Mouse (Mus musculus): Measurements from ENCODE around the gene Gpi1.
"Not testable (repeated sequence)": the region's sequence is repeated elsewhere in the genome, so short reads cannot be mapped to it uniquely, and the experiment has no call there.

Gene Gpi1

GRCm38 (mm10) chr7:34229691-34230111, 435 bp downstream of the Gpi1 start:
- DNase-seq (ENCODE audit: extremely low read depth, low read depth): no peak

- no peak for DNase-seq (ENCODE audit: extremely low read depth, low read depth)
These were observed 983 bp downstream of the Gpi1 start for GRCm38 (mm10) chr7:34229153-34229552.

- no peak for DNase-seq (ENCODE audit: extremely low read depth, low read depth)
These were observed 1.5 kb downstream of the Gpi1 start for GRCm38 (mm10) chr7:34228641-34229040.

GRCm38 (mm10) chr7:34226846-34227245, 3.3 kb downstream of the Gpi1 start:
- no peak for DNase-seq (ENCODE audit: extremely low read depth, low read depth)

- DNase-seq (ENCODE audit: extremely low read depth, low read depth): no peak
These were observed 4.0 kb downstream of the Gpi1 start for GRCm38 (mm10) chr7:34226086-34226485.

- DNase-seq (ENCODE audit: extremely low read depth, low read depth): no peak
These were observed 5.8 kb downstream of the Gpi1 start for GRCm38 (mm10) chr7:34224308-34224707.

GRCm38 (mm10) chr7:34222340-34222739, 7.8 kb downstream of the Gpi1 start:
- no peak for DNase-seq (ENCODE audit: extremely low read depth, low read depth)

- no peak for DNase-seq (ENCODE audit: extremely low read depth, low read depth)
These were observed 8.4 kb downstream of the Gpi1 start for GRCm38 (mm10) chr7:34221594-34222250.

- no peak for DNase-seq (ENCODE audit: extremely low read depth, low read depth)
These were observed 11.6 kb downstream of the Gpi1 start for GRCm38 (mm10) chr7:34218496-34218895.

GRCm38 (mm10) chr7:34216474-34216873, 13.7 kb downstream of the Gpi1 start:
- DNase-seq (ENCODE audit: extremely low read depth, low read depth): no peak

- DNase-seq (ENCODE audit: extremely low read depth, low read depth): no peak
These were observed 14.7 kb downstream of the Gpi1 start for GRCm38 (mm10) chr7:34215481-34215880.

GRCm38 (mm10) chr7:34214644-34215043, 15.5 kb downstream of the Gpi1 start:
- no peak for DNase-seq (ENCODE audit: extremely low read depth, low read depth)

GRCm38 (mm10) chr7:34213281-34213680, 16.9 kb downstream of the Gpi1 start:
- no peak for DNase-seq (ENCODE audit: extremely low read depth, low read depth)

GRCm38 (mm10) chr7:34208027-34208745, 21.9 kb downstream of the Gpi1 start:
- no peak for DNase-seq (ENCODE audit: extremely low read depth, low read depth)

- DNase-seq (ENCODE audit: extremely low read depth, low read depth): no peak
These were observed 23.8 kb downstream of the Gpi1 start for GRCm38 (mm10) chr7:34206331-34206730.

- DNase-seq (ENCODE audit: extremely low read depth, low read depth): not testable (repeated sequence)
These were observed 28.0 kb downstream of the Gpi1 start for GRCm38 (mm10) chr7:34202147-34202546.

GRCm38 (mm10) chr7:34200829-34201228, 29.3 kb downstream of the Gpi1 start:
- no peak for DNase-seq (ENCODE audit: extremely low read depth, low read depth)

- DNase-seq (ENCODE audit: extremely low read depth, low read depth): peak; percentile 36
These were observed 31.8 kb downstream of the Gpi1 start for GRCm38 (mm10) chr7:34198346-34198745.

- peak; percentile 65 for DNase-seq (ENCODE audit: extremely low read depth, low read depth)
These were observed 33.7 kb downstream of the Gpi1 start, which contains the start of gene Pdcd2l for GRCm38 (mm10) chr7:34196132-34197128. TSS of gene Pdcd2l (minus strand) at chr7:34196661.

- peak; percentile 36 for DNase-seq (ENCODE audit: extremely low read depth, low read depth)
These were observed 34.5 kb downstream of the Gpi1 start for GRCm38 (mm10) chr7:34195632-34196031.

GRCm38 (mm10) chr7:34192825-34193224, 37.3 kb downstream of the Gpi1 start:
- DNase-seq (ENCODE audit: extremely low read depth, low read depth): no peak
